Mouse (Mus musculus) small intestine, adult 2 months (tissue): Measurements from ENCODE around the gene Ung. TPM values are rescaled to one million over a fixed set of nuclear protein-coding genes. Genes with fewer than 3 reads are reported as not detected.
A peak's percentile ranks its signal among the peaks of the same experiment; 100 is the strongest.

ENCODE experiments used
- H3K27ac ChIP-seq: fragments of 200-500 bp; 2 replicates; pipeline ENCODE4 v1.5.1; 2012; ENCODE audit warnings: low read depth, low read length, control low read depth, inconsistent platforms; ENCODE audit not compliant: insufficient read depth
- H3K27me3 ChIP-seq: fragments of 200-500 bp; 2 replicates; pipeline ENCODE4 v1.6.1; 2012; ENCODE audit warnings: mild to moderate bottlenecking, moderate library complexity, low read length, inconsistent platforms; ENCODE audit not compliant: control insufficient read depth, insufficient read depth
- H3K36me3 ChIP-seq: fragments of 200-500 bp; 2 replicates; pipeline ENCODE4 v1.6.1; 2012; ENCODE audit warnings: mild to moderate bottlenecking, low read length, control low read depth, inconsistent platforms; ENCODE audit not compliant: control insufficient read depth, insufficient read depth
- H3K4me1 ChIP-seq: fragments of 200-500 bp; 2 replicates; pipeline ENCODE4 v1.6.1; 2012; ENCODE audit warnings: low read length, inconsistent platforms, mixed read lengths; ENCODE audit not compliant: control insufficient read depth, insufficient read depth, insufficient read length
- H3K4me3 ChIP-seq: fragments of 200-500 bp; 2 replicates; pipeline ENCODE4 v1.5.1; 2012; ENCODE audit warnings: low read depth, mild to moderate bottlenecking, control low read depth, inconsistent platforms, low read length, moderate library complexity
- CTCF ChIP-seq: fragments of 200-500 bp; IDR thresholded peaks from 2 replicates; pipeline ENCODE4 v1.5.1; 2012; ENCODE audit warnings: low read depth, mild to moderate bottlenecking, control low read depth, inconsistent platforms, low read length, moderate library complexity, mixed read lengths; ENCODE audit not compliant: insufficient replicate concordance, insufficient read length; ENCODE audit errors: extremely low read depth
- POLR2A ChIP-seq: fragments of 200-500 bp; IDR thresholded peaks from 2 replicates; pipeline ENCODE4 v1.6.1; 2012; ENCODE audit warnings: low read depth, mild to moderate bottlenecking, control low read depth, inconsistent platforms, low read length, moderate library complexity
- WGBS: fragments of 180-500 bp; shearing (Covaris S2); methylation state at CpG from one replicate; pipeline ENCODE4 v1.1.7; 2018; 5-methylcytosine and 5-hydroxymethylcytosine counted together
- polyA plus RNA-seq: library from polyadenylated mRNA; depleted of rRNA; stranded (reverse); fragments of >200 nt; gene quantifications from 2 replicates; pipeline ENCODE4 v1.2.3, GENCODE M21; 2012

Ung gene
- polyA plus RNA-seq, 1 experiment: 6.7 TPM

- Histone ChIP-seq H3K4me1 (peaks cover 7% of the 10 kb centered on the region), H3K27me3 (no peaks in the 10 kb centered on the region), H3K4me3 (peak overlapping the region; percentile 80), H3K27ac (no peak overlapping the region), H3K36me3 (peaks cover 5% of the 10 kb centered on the region; the same call in 1 of the 2 replicates)
- no peak for TF ChIP-seq POLR2A
- TF ChIP-seq CTCF: no peak
- WGBS: 3% methylated on average over 64 of the region's 64 CpGs
Measured at GRCm38 (mm10) chr5:114100390-114101099, 29.6 kb upstream of the Ung start.

- WGBS: 81% methylated on average over 4 of the region's 4 CpGs
- peaks cover 16% of the 10 kb centered on the region; the same call in 1 of the 2 replicates for H3K36me3 ChIP-seq
- TF ChIP-seq POLR2A: no peak
- H3K27ac ChIP-seq: no peak overlapping the region
- peaks cover 7% of the 10 kb centered on the region for H3K4me1 ChIP-seq
- no peaks in the 10 kb centered on the region for H3K27me3 ChIP-seq
- no peak overlapping the region for H3K4me3 ChIP-seq
Measured at GRCm38 (mm10) chr5:114101873-114102272, 28.3 kb upstream of the Ung start.

- TF ChIP-seq CTCF (no peak), POLR2A (no peak)
- 67% methylated on average over 1 of the region's 1 CpGs for WGBS
Measured at GRCm38 (mm10) chr5:114102807-114103206, 27.4 kb upstream of the Ung start.

GRCm38 (mm10) chr5:114106391-114106935, 23.7 kb upstream of the Ung start:
- Histone ChIP-seq H3K27ac (no peak overlapping the region), H3K4me3 (no peak overlapping the region), H3K27me3 (no peaks in the 10 kb centered on the region), H3K4me1 (no peaks in the 10 kb centered on the region), H3K36me3 (peaks cover 48% of the 10 kb centered on the region)
- WGBS: 89% methylated on average over 16 of the region's 16 CpGs
- TF ChIP-seq CTCF (no peak), POLR2A (no peak)

More at GRCm38 (mm10) chr5:114102807-114103206, 27.4 kb upstream of the Ung start:
- H3K36me3 ChIP-seq: peaks cover 18% of the 10 kb centered on the region
- no peak overlapping the region for H3K4me3 ChIP-seq
- H3K27ac ChIP-seq: no peak overlapping the region
- H3K4me1 ChIP-seq: peaks cover 7% of the 10 kb centered on the region
- H3K27me3 ChIP-seq: no peaks in the 10 kb centered on the region

- Histone ChIP-seq H3K27ac (no peak overlapping the region), H3K36me3 (peaks cover 42% of the 10 kb centered on the region), H3K4me3 (no peak overlapping the region), H3K4me1 (no peaks in the 10 kb centered on the region), H3K27me3 (no peaks in the 10 kb centered on the region)
- WGBS: 90% methylated on average over 6 of the region's 6 CpGs
- peak; percentile 25; the same call in 1 of the 2 replicates for TF ChIP-seq CTCF
- no peak for TF ChIP-seq POLR2A
Measured at GRCm38 (mm10) chr5:114113334-114113733, 16.9 kb upstream of the Ung start.

- 78% methylated on average over 5 of the region's 5 CpGs for WGBS
Measured at GRCm38 (mm10) chr5:114115030-114115429, 15.2 kb upstream of the Ung start.

GRCm38 (mm10) chr5:114116586-114116985, 13.6 kb upstream of the Ung start:
- Histone ChIP-seq H3K36me3 (peaks cover 26% of the 10 kb centered on the region), H3K27me3 (no peaks in the 10 kb centered on the region), H3K27ac (no peak overlapping the region), H3K4me1 (peaks cover 2% of the 10 kb centered on the region; the same call in 1 of the 2 replicates), H3K4me3 (no peak overlapping the region)
- WGBS: 71% methylated on average over 7 of the region's 7 CpGs
- no peak for TF ChIP-seq POLR2A
- TF ChIP-seq CTCF: no peak

More at GRCm38 (mm10) chr5:114115030-114115429, 15.2 kb upstream of the Ung start:
- Histone ChIP-seq H3K36me3 (peaks cover 27% of the 10 kb centered on the region), H3K4me1 (0 out of 2 replicates have a peak, but pooled peaks cover 2% of the 10 kb centered on the region), H3K27me3 (no peaks in the 10 kb centered on the region), H3K4me3 (no peak overlapping the region), H3K27ac (no peak overlapping the region)
- TF ChIP-seq CTCF (no peak), POLR2A (no peak)
